Mouse (Mus musculus): ENCODE results near the gene Yars.

Yars gene

GRCm38 (mm10) chr4:129227985-129228381 is 38.4 kb downstream of the Yars start:
- DNase-seq (ENCODE audit: low read depth, low spot score): no peak

- DNase-seq (ENCODE audit: low read depth, low spot score): no peak
Measured at GRCm38 (mm10) chr4:129230926-129231325, 41.4 kb downstream of the Yars start.

DNA sequence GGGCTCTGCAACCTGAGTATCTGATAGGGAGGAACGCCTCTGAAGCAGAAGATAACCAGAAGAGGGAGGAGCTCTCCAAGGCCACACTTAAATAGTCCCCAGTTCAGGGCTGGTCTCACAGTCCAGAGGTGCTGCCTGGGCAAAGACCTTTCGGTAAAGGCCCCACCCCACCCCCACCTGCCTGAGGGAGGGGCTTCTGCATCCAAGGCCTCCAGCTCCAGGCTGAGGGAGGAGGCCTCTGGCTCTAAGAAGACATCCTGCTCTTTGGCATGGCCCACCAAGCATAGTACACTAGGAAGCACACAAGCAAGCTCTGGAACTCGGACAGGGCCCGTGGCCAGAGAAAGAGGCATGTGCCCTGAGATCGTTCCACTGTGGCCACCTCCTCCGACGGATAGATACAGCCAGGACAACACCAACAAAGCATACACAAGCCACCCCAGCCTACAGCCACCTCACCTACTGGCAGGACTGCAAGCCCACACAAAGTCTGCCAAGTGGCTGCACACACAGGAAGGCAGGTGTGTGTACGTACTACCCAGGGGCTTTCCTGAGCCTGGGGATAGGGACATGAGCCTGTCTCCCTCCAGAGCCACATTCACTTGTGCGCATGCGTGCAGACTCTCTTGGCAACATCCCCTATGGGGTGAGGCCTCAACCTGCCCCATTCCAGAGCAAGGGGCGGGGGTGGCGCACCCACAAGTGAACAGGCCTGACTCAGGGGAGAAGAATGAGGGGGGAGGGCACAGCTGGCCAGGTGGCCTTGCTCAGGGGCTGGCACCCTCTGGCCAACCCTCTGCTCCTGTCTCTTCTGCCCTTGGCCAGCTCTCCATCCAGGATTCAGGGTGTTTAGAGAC is 42.3 kb downstream of the Yars start:
- DNase-seq (ENCODE audit: low read depth, low spot score): no peak

- no peak for DNase-seq (ENCODE audit: low read depth, low spot score)
Measured at GRCm38 (mm10) chr4:129232561-129233360, 43.2 kb downstream of the Yars start.

DNA sequence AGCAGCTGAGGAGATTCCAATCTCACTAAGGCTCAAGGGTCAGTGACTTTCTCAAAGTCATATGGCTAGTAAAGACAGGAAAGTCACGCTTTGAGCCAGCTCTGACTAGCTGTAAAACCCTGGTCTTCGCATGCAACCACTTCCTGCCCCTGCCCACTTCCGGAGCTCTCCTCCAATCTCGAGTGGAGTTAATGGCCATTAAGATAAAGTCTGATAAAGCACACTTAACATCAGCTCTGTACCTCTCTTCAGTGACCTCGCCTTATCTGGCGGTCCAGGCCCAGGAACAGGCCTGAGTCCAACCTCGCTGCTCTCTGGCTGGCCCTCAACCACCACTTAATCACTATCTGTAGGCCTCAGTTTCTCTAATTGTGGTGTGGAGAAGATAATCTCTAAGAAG is 44.9 kb downstream of the Yars start:
- peak; percentile 45 for DNase-seq (ENCODE audit: low read depth, low spot score)

- no peak for DNase-seq (ENCODE audit: low read depth, low spot score)
Measured at GRCm38 (mm10) chr4:129235147-129235546, 45.6 kb downstream of the Yars start.

- no peak for DNase-seq (ENCODE audit: low read depth, low spot score)
Measured at GRCm38 (mm10) chr4:129236236-129236813, 46.8 kb downstream of the Yars start.

DNA sequence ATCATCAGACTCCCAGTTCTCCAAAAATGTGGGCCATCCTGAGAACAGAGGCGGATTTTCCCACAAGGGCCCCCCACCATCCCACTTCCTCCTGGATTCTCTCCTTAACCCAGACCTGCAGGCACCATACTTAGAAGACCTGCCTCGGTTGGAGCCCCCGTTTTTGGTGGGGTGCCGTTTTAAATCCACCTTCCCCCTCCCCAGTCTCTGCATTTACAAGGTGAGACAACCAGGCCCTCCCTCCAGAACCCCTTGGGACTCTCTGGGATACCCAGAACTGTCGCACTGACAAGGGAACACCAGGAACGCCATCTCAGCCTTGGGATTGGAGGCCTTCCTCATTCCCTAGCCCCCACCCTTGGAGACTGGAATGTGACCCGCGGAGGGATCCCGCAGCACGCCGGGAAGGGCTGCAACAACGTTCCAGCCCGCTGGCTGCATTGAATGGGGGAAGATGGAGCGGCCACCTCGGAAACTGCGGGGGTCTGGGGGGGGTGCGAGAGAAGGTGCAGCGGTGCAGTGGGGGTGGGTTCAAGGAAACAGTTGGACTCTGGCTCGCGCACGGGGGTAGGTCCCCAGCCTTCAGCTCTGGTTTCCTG is 48.4 kb downstream of the Yars start:
- no peak for DNase-seq (ENCODE audit: low read depth, low spot score)

- peak; percentile 26 for DNase-seq (ENCODE audit: low read depth, low spot score)
Measured at GRCm38 (mm10) chr4:129238579-129239016, 49.0 kb downstream of the Yars start.

DNA sequence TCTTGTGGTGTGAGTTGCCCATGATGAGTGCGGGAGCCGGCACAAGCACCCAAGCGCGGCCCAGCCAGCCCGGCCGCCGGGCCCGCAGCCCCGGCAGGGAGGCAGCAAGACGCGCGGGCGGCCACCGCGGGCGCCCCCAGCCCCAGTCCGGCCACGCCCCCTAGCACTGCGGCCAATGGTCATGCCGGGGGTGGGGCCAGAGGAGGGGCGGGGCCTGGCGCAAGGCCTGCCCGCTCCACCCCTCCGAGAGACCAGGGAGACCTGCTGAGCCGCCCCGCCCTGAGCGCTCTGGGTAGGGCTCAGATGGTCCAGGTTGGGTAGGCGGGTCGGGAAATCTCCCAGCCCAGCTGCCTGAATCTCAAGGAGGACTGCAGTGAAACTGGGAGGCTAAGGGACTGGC is 49.5 kb downstream of the Yars start:
- DNase-seq (ENCODE audit: low read depth, low spot score): peak; percentile 38

DNA sequence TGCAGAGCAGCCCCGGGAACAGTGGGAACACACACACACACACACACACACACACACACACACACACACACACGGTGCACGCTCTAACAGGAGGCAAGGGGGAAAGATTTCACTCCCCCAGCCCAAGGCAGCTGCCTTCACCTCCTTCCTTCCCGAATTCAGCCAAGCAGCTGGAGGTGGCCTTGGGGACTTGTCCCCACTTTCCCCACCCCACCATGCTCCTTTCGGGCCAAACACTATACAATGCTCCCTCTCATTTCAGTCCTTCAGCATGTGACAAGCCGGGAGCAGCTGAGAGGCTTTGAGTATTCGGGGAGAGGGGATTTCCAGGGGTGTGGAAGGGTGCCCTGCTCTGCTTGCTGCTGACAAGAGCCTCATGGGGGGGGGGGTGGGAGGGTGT is 52.3 kb downstream of the Yars start:
- no peak for DNase-seq (ENCODE audit: low read depth, low spot score)

- no peak for DNase-seq (ENCODE audit: low read depth, low spot score)
Measured at GRCm38 (mm10) chr4:129242327-129242726, 52.8 kb downstream of the Yars start.

DNA sequence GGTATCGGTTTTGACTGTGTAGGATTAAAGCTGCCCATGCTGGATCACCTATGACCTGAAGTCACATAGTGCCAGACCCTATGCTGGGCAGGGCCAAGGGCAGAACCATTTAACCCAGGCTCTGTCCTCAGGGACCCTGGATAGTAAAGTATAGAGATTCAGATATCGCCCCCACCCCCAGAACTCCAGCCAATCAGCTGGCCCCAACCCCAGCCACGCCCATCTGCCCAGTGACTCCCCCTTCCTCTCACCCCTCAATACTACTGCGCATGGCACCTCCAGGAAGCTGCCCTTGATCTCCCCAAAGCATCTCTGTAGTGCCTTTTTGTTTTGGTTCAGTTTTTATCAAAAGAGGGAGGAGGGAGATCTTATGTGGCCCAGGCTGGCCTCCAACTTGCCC is 53.2 kb downstream of the Yars start:
- DNase-seq (ENCODE audit: low read depth, low spot score): no peak

DNA sequence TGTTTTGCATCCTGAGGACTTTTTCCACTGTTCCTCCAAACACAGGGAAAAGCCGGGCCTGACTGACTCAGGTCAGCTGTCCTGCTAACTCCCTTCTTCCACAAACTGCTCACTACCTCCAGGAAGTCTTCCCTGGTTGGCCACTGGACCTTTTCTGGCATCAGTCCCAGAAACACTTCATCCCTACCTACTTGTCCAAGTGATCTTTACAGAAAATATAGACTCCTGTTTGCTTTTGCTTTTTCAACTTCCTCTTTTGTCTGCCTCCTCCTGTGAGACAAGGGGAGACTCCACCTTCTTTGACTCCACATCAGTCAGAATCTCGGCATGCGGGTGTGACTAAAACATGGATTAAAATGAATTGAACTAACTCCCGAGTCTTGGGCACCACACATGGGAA is 55.2 kb downstream of the Yars start:
- DNase-seq (ENCODE audit: low read depth, low spot score): no peak

- no peak for DNase-seq (ENCODE audit: low read depth, low spot score)
Measured at GRCm38 (mm10) chr4:129246360-129247301, 57.1 kb downstream of the Yars start.

DNA sequence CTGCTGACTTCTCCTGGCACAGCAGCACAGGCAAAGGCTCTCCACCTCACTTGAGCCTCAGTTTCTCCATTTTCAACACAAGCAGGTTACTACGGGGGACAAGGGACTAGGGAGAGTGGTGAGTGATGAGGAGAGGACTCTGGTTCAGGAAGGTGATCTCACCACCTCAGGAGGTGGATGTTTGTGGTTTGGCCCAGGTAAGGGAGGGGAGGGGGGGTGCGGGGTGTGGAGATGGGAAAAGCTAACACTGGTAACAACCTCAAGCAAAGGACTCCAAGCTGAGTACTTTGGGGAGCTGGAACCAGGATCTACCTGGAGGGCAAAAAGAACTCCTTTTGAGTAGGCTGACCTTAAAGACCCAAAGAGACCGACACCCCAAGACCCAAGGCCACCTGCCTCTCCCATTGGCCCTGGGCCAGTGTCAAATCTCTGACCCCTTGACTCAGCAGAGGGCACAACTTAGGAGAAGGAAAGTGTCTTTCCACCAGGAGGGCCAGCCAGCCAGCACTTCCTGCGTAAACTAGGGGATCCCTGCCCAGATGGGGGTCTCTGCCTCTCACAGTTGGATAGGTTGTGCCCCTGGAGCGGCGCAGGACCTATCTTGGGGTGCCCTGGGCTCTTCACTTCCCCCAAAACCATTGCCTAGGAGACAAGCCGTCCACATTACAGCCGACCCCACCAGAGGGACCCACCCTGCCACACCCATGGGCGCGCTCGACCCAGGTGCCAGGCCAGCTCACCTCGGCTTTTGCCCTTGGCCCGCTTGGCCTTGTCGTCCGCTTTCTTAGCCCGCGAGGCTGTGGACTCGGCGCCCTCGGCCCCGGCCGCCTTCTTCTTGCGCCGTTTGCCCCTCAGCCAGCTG is 58.1 kb downstream of the Yars start:
- no peak for DNase-seq (ENCODE audit: low read depth, low spot score)

GRCm38 (mm10) chr4:129248243-129248767 is 58.7 kb downstream of the Yars start:
- DNase-seq (ENCODE audit: low read depth, low spot score): peak; percentile 52

GRCm38 (mm10) chr4:129249288-129249687 is 59.7 kb downstream of the Yars start:
- DNase-seq (ENCODE audit: low read depth, low spot score): no peak

DNA sequence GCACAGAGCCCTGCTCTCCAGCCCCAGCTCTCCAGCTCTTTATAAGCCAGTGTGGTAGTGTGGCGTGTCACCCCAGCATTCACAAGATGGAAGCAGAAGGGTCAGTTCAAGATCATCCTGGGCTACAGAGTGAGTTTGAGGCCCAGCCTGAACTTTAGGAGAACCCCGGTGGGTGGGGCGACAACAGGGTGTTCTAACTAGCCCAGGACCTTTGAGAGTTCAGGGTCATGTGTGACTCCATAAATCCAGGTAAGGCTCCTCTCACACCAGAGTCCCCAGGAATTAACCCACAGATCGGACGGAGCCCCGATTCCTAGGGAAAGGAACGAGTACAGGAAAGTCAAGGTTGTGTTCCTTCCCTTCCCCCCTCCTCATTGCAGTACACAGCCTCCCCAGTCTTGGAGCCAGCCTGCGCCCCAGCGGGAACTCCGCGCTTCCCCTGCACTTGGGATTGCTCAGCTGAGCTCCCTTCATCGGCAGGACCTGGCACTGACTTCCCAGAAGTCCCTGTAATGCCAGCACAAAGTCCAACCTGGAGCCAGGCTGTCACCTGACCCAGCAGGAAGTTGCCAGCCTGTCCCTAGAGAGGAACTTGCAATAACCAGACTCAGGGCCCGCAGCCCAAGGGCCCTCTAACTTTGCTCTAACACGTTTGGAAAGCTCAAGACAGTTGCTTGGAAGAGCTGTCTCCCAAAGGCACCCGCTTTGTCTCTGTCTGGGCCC is 61.4 kb downstream of the Yars start:
- no peak for DNase-seq (ENCODE audit: low read depth, low spot score)

All from CD4-positive helper T cell, adult 2 months (primary cell).